Mouse (Mus musculus): ENCODE measurements around the gene Cpne8. TPM values are rescaled to one million over a fixed set of nuclear protein-coding genes. Genes with fewer than 3 reads are reported as not detected.

Cpne8 gene
- polyA plus RNA-seq, 1 experiment from 2014 or later: 26.4 TPM

- 75% methylated on average over 2 of the region's 2 CpGs for WGBS
- H3K9me3 ChIP-seq (ENCODE audit: control insufficient read depth, low read length): peaks cover 13% of the 10 kb centered on the region
Observed at GRCm38 (mm10) chr15:90463281-90463680, 216.0 kb downstream of the Cpne8 start.

DNA sequence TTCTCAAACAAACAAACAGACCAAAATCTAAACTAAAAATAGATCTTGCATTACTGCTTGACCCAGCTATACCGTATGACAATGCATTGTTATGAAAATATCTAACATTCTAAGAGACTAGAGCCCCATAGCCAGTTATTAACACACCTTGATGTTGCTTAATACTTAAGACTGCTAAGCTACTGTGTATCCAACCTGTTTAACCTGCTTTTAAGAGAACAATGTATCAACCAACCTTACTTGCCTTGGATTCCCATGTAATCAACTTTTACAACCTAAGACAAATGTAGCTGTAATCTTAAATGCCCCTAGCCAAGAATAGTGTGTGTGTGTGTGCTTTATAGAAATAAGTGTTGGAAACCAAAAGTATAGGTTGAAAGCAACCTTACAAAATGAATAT is 233.2 kb downstream of the Cpne8 start:
- no peak overlapping the region for H3K4me2 ChIP-seq (ENCODE audit: low read length)
- no peaks in the 10 kb centered on the region for H3K4me1 ChIP-seq (ENCODE audit: control insufficient read depth, insufficient read depth, low read depth, low read length)
- no peaks in the 10 kb centered on the region for H3K36me3 ChIP-seq (ENCODE audit: control insufficient read depth, insufficient read depth, low read length)
- no peak overlapping the region for H3K4me3 ChIP-seq (ENCODE audit: low read length)
- no peaks in the 10 kb centered on the region for H3K9me3 ChIP-seq (ENCODE audit: control insufficient read depth, low read length)
- no peaks in the 10 kb centered on the region for H3K27me3 ChIP-seq (replicated peaks; ENCODE audit: control insufficient read depth, insufficient read depth, low read length)
- 81% methylated on average over 1 of the region's 1 CpGs for WGBS
- no peak for ATAC-seq
- no peak overlapping the region for H3K9ac ChIP-seq (ENCODE audit: low read depth, low read length)
- H3K27ac ChIP-seq (ENCODE audit: low read depth, low read length): no peak overlapping the region

More at GRCm38 (mm10) chr15:90463281-90463680, 216.0 kb downstream of the Cpne8 start:
- H3K9ac ChIP-seq (ENCODE audit: low read depth, low read length): no peak overlapping the region
- no peak overlapping the region for H3K4me3 ChIP-seq (ENCODE audit: low read length)
- H3K27ac ChIP-seq (ENCODE audit: low read depth, low read length): no peak overlapping the region
- H3K4me2 ChIP-seq (ENCODE audit: low read length): no peak overlapping the region
- no peaks in the 10 kb centered on the region for H3K36me3 ChIP-seq (ENCODE audit: control insufficient read depth, insufficient read depth, low read length)
- no peak for ATAC-seq
- no peaks in the 10 kb centered on the region for H3K27me3 ChIP-seq (replicated peaks; ENCODE audit: control insufficient read depth, insufficient read depth, low read length)
- H3K4me1 ChIP-seq (ENCODE audit: control insufficient read depth, insufficient read depth, low read depth, low read length): no peaks in the 10 kb centered on the region

Data from hindbrain, embryonic 16.5 days (tissue).